Mouse (Mus musculus) MEL (cell line): ENCODE measurements at regions not wholly inside any gene's neighbourhood (a gene's known extent, or its start where the extent isn't known, plus 50 kb on each side); places are given as distances from the start of the nearest gene placed in this dataset.
A peak's percentile ranks its signal among the peaks of the same experiment; 100 is the strongest.
"Not testable (repeated sequence)": the region's sequence is repeated elsewhere in the genome, so short reads cannot be mapped to it uniquely, and the experiment has no call there.

ENCODE experiments used
- DNase-seq: peaks from one replicate; pipeline ENCODE4 v3.0.0; 2011; ENCODE audit warnings: low read depth, low spot score
- H3K27ac ChIP-seq: 2 replicates; pipeline ENCODE4 v1.5.1; 2012; ENCODE audit warnings: low read depth, mild to moderate bottlenecking, control low read depth, low read length, moderate library complexity; ENCODE audit not compliant: control insufficient read depth
- H3K27me3 ChIP-seq, 2 experiments: fragments of 150-350 bp in 1 of 2; sonication (generic) in 1 of 2; 2 replicates each; pipeline ENCODE4 v1.6.1; 2012; ENCODE audit warnings: low read length in 2 of 2, mild to moderate bottlenecking in 2 of 2, improper control_type of control experiment in 1 of 2, moderate library complexity in 1 of 2; ENCODE audit not compliant: insufficient read depth in 2 of 2, control insufficient read depth in 1 of 2
- H3K36me3 ChIP-seq, 2 experiments: 2 replicates each; pipeline ENCODE4 v1.6.1; 2012 to 2014; ENCODE audit warnings: low read length in 2 of 2, improper control_type of control experiment in 1 of 2, inconsistent platforms in 1 of 2, mild to moderate bottlenecking in 1 of 2; ENCODE audit not compliant: insufficient read depth in 2 of 2, control insufficient read depth in 1 of 2
- H3K4me1 ChIP-seq, 2 experiments: fragments of 150-350 bp in 1 of 2; sonication (generic) in 1 of 2; 2 replicates each; pipeline ENCODE4 v1.6.1; 2012; ENCODE audit warnings: low read length in 2 of 2, improper control_type of control experiment in 1 of 2, mild to moderate bottlenecking in 1 of 2; ENCODE audit not compliant: insufficient read depth in 2 of 2, control insufficient read depth in 1 of 2
- H3K4me3 ChIP-seq, 2 experiments: fragments of 150-350 bp in 1 of 2; sonication (generic) in 1 of 2; 2 replicates each; pipeline ENCODE4 v1.5.1; 2012; ENCODE audit warnings: low read depth in 2 of 2, low read length in 2 of 2, mild to moderate bottlenecking in 2 of 2, moderate library complexity in 2 of 2, control low read depth in 1 of 2, improper control_type of control experiment in 1 of 2; ENCODE audit not compliant: control insufficient read depth in 1 of 2, insufficient read depth in 1 of 2
- H3K79me2 ChIP-seq: 2 replicates; pipeline ENCODE4 v1.6.1; 2012; ENCODE audit warnings: mild to moderate bottlenecking, low read length, moderate library complexity; ENCODE audit not compliant: control insufficient read depth, poor library complexity, insufficient read depth
- H3K9ac ChIP-seq: 2 replicates; pipeline ENCODE4 v1.6.1; 2012; ENCODE audit warnings: low read depth, mild to moderate bottlenecking, control low read depth, low read length, moderate library complexity; ENCODE audit not compliant: control insufficient read depth, poor library complexity, severe bottlenecking
- H3K9me3 ChIP-seq: fragments of 150-350 bp; sonication (generic); replicated peaks from 2 replicates; pipeline ENCODE4 v1.6.1; 2012; ENCODE audit warnings: mild to moderate bottlenecking, low read length, improper control_type of control experiment, moderate library complexity; ENCODE audit not compliant: insufficient read depth
- CTCF ChIP-seq, 3 experiments: IDR thresholded peaks in 2 of 3; conservative IDR thresholded peaks in 1 of 3; 2 replicates each; pipeline ENCODE4 v1.5.1; 2011 to 2012; ENCODE audit warnings: low read length in 3 of 3, low read depth in 2 of 3, mild to moderate bottlenecking in 2 of 3, improper control_type of control experiment in 1 of 3, inconsistent platforms in 1 of 3, mixed read lengths in 1 of 3, moderate library complexity in 1 of 3; ENCODE audit not compliant: control insufficient read depth in 1 of 3, insufficient read depth in 1 of 3, poor library complexity in 1 of 3, severe bottlenecking in 1 of 3
- ELF1 ChIP-seq: IDR thresholded peaks from 2 replicates; pipeline ENCODE4 v1.6.1; 2014; ENCODE audit warnings: low read depth, mild to moderate bottlenecking, inconsistent platforms, low read length, improper control_type of control experiment, moderate library complexity
- EP300 ChIP-seq, 2 experiments: IDR thresholded peaks; 2 replicates each; pipeline ENCODE4 v1.6.1; 2011; ENCODE audit warnings: improper control_type of control experiment in 2 of 2, low read length in 2 of 2, low read depth in 1 of 2, mild to moderate bottlenecking in 1 of 2
- ETS1 ChIP-seq: IDR thresholded peaks from 2 replicates; pipeline ENCODE4 v1.6.1; 2012; ENCODE audit warnings: low read depth, mild to moderate bottlenecking, inconsistent platforms, low read length, improper control_type of control experiment, moderate library complexity
- GATA1 ChIP-seq: IDR thresholded peaks from 2 replicates; pipeline ENCODE4 v1.6.1; 2011; ENCODE audit warnings: low read depth, low read length, improper control_type of control experiment
- MAZ ChIP-seq: IDR thresholded peaks from 2 replicates; pipeline ENCODE4 v1.6.1; 2012; ENCODE audit warnings: low read depth, mild to moderate bottlenecking, inconsistent platforms, low read length, improper control_type of control experiment
- NELFE ChIP-seq: IDR thresholded peaks from 2 replicates; pipeline ENCODE4 v1.6.1; 2011; ENCODE audit warnings: low read depth, low read length, improper control_type of control experiment
- POLR2AphosphoS5 ChIP-seq: IDR thresholded peaks from 2 replicates; pipeline ENCODE4 v1.6.1; 2012; ENCODE audit warnings: low read depth, borderline replicate concordance, mild to moderate bottlenecking, inconsistent platforms, low read length, moderate library complexity, mixed read lengths
- SMC3 ChIP-seq: IDR thresholded peaks from 2 replicates; pipeline ENCODE4 v1.6.1; 2011; ENCODE audit warnings: low read depth, low read length, improper control_type of control experiment
- TAL1 ChIP-seq: IDR thresholded peaks from 2 replicates; pipeline ENCODE4 v1.6.1; 2012; ENCODE audit warnings: mild to moderate bottlenecking, inconsistent platforms, low read length, moderate library complexity, mixed read lengths
- UBTF ChIP-seq: IDR thresholded peaks from 2 replicates; pipeline ENCODE4 v1.6.1; 2012; ENCODE audit warnings: low read depth, mild to moderate bottlenecking, inconsistent platforms, low read length, improper control_type of control experiment, moderate library complexity, borderline replicate concordance; ENCODE audit not compliant: insufficient read depth
- USF1 ChIP-seq: IDR thresholded peaks from 2 replicates; pipeline ENCODE4 v1.6.1; 2014; ENCODE audit warnings: low read depth, mild to moderate bottlenecking, inconsistent platforms, low read length, improper control_type of control experiment, moderate library complexity
- ZKSCAN1 ChIP-seq: IDR thresholded peaks from 2 replicates; pipeline ENCODE4 v1.6.1; 2012; ENCODE audit warnings: low read depth, mild to moderate bottlenecking, inconsistent platforms, low read length, improper control_type of control experiment, moderate library complexity
- ZMIZ1 ChIP-seq: IDR thresholded peaks from 2 replicates; pipeline ENCODE4 v1.6.1; 2012; ENCODE audit warnings: low read depth, mild to moderate bottlenecking, inconsistent platforms, low read length, improper control_type of control experiment, moderate library complexity

- no peak for TF ChIP-seq TAL1
- no peak for TF ChIP-seq USF1
- TF ChIP-seq MAZ: no peak
- TF ChIP-seq SMC3: no peak
- no peak for TF ChIP-seq ETS1
- no peak for TF ChIP-seq EP300 (IDR thresholded peaks at IDR 0.05; ENCODE audit: low read depth in 1 of 2, low read length in 2 of 2)
- TF ChIP-seq UBTF: no peak
- no peak for TF ChIP-seq ELF1
- TF ChIP-seq ZMIZ1: no peak
- no peak for TF ChIP-seq NELFE
- no peak for TF ChIP-seq CTCF (IDR thresholded peaks at IDR 0.05 in 2 of 3, conservative IDR thresholded peaks at IDR 0.05 in 1 of 3; ENCODE audit: control insufficient read depth in 1 of 3, insufficient read depth in 1 of 3, low read depth in 2 of 3, low read length in 3 of 3, poor library complexity in 1 of 3, severe bottlenecking in 1 of 3)
- TF ChIP-seq POLR2AphosphoS5: no peak
- no peak for TF ChIP-seq ZKSCAN1
- no peak for TF ChIP-seq GATA1
- Histone ChIP-seq H3K27me3 (no peaks in the 10 kb centered on the region; a peak in 1 of 4 replicates), H3K9me3 (no peaks in the 10 kb centered on the region), H3K4me1 (no peaks in the 10 kb centered on the region), H3K4me3 (no peak overlapping the region), H3K36me3 (no peaks in the 10 kb centered on the region), H3K9ac (no peak overlapping the region), H3K79me2 (no peaks in the 10 kb centered on the region), H3K27ac (no peak overlapping the region)
- DNase-seq: no peak
These were observed 56.7 kb upstream of the Lrrc8b start for GRCm38 (mm10) chr5:105358902-105359301.

DNA sequence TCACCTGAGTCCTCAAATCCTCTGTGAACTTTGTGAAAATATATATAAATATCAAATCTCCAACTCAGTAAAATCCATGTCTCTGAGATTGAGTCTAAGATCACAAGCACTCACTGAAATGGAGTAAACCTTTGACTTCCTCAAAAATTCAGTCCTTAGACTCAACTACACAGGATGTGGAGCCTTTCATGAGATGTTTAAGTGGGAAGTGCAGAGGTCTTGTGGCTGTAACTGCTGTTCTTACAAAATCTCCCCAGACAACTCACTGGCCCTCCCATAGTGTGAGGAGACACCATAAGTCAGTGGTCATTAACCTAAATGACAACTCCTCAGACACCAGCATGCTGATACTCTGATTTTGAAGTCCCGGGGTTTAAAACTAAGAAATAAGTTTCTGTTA lies 59.2 kb upstream of the Lrrc8b start:
- DNase-seq, H3K36me3 ChIP-seq, H3K9ac ChIP-seq, H3K27me3 ChIP-seq, H3K9me3 ChIP-seq, H3K4me3 ChIP-seq, H3K27ac ChIP-seq, H3K79me2 ChIP-seq, H3K4me1 ChIP-seq: not testable (repeated sequence)

- H3K27me3 ChIP-seq: no peaks in the 10 kb centered on the region; a peak in 2 of 4 replicates
- H3K79me2 ChIP-seq: no peaks in the 10 kb centered on the region
- H3K9ac ChIP-seq: peak overlapping the region; percentile 40; the same call in 1 of the 2 replicates
- no peaks in the 10 kb centered on the region for H3K4me1 ChIP-seq
- peak; percentile 7 for DNase-seq
- TF ChIP-seq SMC3 (no peak), ELF1 (peak; percentile 45; the same call in 1 of the 2 replicates)
- peak overlapping the region in 1 of 2 experiments; percentile 39; a peak in 1 of 4 replicates for H3K4me3 ChIP-seq
- peak overlapping the region; percentile 52; the same call in 1 of the 2 replicates for H3K27ac ChIP-seq
- no peaks in the 10 kb centered on the region for H3K36me3 ChIP-seq
- H3K9me3 ChIP-seq: no peaks in the 10 kb centered on the region
These were observed 60.5 kb upstream of the Gbp6 start for GRCm38 (mm10) chr5:105354041-105354440.
